Comparison of ENCODE assay signal across 21 mouse cellular contexts in genomic region chr5:69837947-69838710, GRCm38 (mm10).
"Had no signal": no experiment of that assay in that cellular context is flagged by ENCODE, and none has a peak within 500 bp of the region (broad histone marks: within the 10 kb centered on the region; RNA-seq: fewer than 3 reads in every experiment).

No protein-coding gene starts in this region.

- H3K9me3 ChIP-seq: limb, embryonic 10.5 days; limb, embryonic 13.5 days; lung, embryonic 15.5 days had no signal

- H3K27ac ChIP-seq: kidney, postnatal 0 days; layer of hippocampus, adult 2 months; limb, embryonic 10.5 days; limb, embryonic 13.5 days; liver, embryonic 12.5 days; liver, embryonic 15.5 days; lung, embryonic 15.5 days had no signal

- DNase-seq: kidney, adult 2 months; kidney, postnatal 25 days; layer of hippocampus, adult 9-11 months; liver; lung, adult 18-20 months; lung, postnatal 10 days; lung, postnatal 36 days; right cerebral cortex, adult 18-20 months; right cerebral cortex, postnatal 25 days; thymus, adult 18-20 months; thymus, postnatal 36 days had no signal

- H3K4me2 ChIP-seq: limb, embryonic 13.5 days; liver, embryonic 12.5 days; liver, embryonic 15.5 days; lung, embryonic 15.5 days had no signal

- H3K4me1 ChIP-seq: limb, embryonic 10.5 days; limb, embryonic 13.5 days; liver, embryonic 12.5 days; liver, embryonic 15.5 days; lung, embryonic 15.5 days; megakaryocyte, embryonic 14.5 days had no signal

- H3K36me3 ChIP-seq: limb, embryonic 10.5 days; limb, embryonic 13.5 days; liver, embryonic 12.5 days; liver, embryonic 15.5 days; lung, embryonic 15.5 days had no signal

- H3K27me3 ChIP-seq: limb, embryonic 13.5 days; liver, embryonic 12.5 days; liver, embryonic 15.5 days; lung, embryonic 15.5 days; megakaryocyte, embryonic 14.5 days had no signal

- ATAC-seq: intestine, postnatal 0 days; liver, embryonic 12.5 days had no signal

- H3K9ac ChIP-seq: limb, embryonic 13.5 days; liver, embryonic 12.5 days; liver, embryonic 15.5 days; lung, embryonic 15.5 days had no signal

- H3K4me3 ChIP-seq: layer of hippocampus, adult 2 months; limb, embryonic 10.5 days; limb, embryonic 13.5 days; liver, embryonic 12.5 days; liver, embryonic 15.5 days; lung, embryonic 15.5 days; megakaryocyte, embryonic 14.5 days; myocyte had no signal
